Mouse (Mus musculus): ENCODE results near the gene Ppard.
"Not testable (repeated sequence)": the region's sequence is repeated elsewhere in the genome, so short reads cannot be mapped to it uniquely, and the experiment has no call there.

The Ppard gene

GRCm38 (mm10) chr17:28232475-28233060 lies at the start of gene Ppard:
Ppard (plus strand) TSS chr17:28232700.
- DNase-seq (ENCODE audit: low read depth, low spot score): peak; percentile 98

- no peak for DNase-seq (ENCODE audit: low read depth, low spot score)
These were observed 47.4 kb upstream of the Ppard start for GRCm38 (mm10) chr17:28184971-28185638.

GRCm38 (mm10) chr17:28188313-28188712 lies 44.2 kb upstream of the Ppard start:
- no peak for DNase-seq (ENCODE audit: low read depth, low spot score)

GRCm38 (mm10) chr17:28192754-28193153 lies 39.7 kb upstream of the Ppard start:
- no peak for DNase-seq (ENCODE audit: low read depth, low spot score)

- DNase-seq (ENCODE audit: low read depth, low spot score): no peak
These were observed 38.9 kb upstream of the Ppard start for GRCm38 (mm10) chr17:28193559-28193958.

GRCm38 (mm10) chr17:28195033-28195432 lies 37.5 kb upstream of the Ppard start:
- DNase-seq (ENCODE audit: low read depth, low spot score): no peak

- no peak for DNase-seq (ENCODE audit: low read depth, low spot score)
These were observed 34.9 kb upstream of the Ppard start for GRCm38 (mm10) chr17:28197646-28198045.

GRCm38 (mm10) chr17:28201982-28202381 lies 30.5 kb upstream of the Ppard start:
- no peak for DNase-seq (ENCODE audit: low read depth, low spot score)

GRCm38 (mm10) chr17:28204052-28204720 lies 28.3 kb upstream of the Ppard start:
- DNase-seq (ENCODE audit: low read depth, low spot score): peak; percentile 44

GRCm38 (mm10) chr17:28205443-28205842 lies 27.1 kb upstream of the Ppard start:
- no peak for DNase-seq (ENCODE audit: low read depth, low spot score)

- no peak for DNase-seq (ENCODE audit: low read depth, low spot score)
These were observed 25.4 kb upstream of the Ppard start for GRCm38 (mm10) chr17:28207092-28207491.

GRCm38 (mm10) chr17:28207591-28208313 lies 24.7 kb upstream of the Ppard start, which contains the start of gene Def6:
Def6 (plus strand) TSS chr17:28207778.
- DNase-seq (ENCODE audit: low read depth, low spot score): peak; percentile 87

- DNase-seq (ENCODE audit: low read depth, low spot score): no peak
These were observed 24.2 kb upstream of the Ppard start for GRCm38 (mm10) chr17:28208314-28208612.

- no peak for DNase-seq (ENCODE audit: low read depth, low spot score)
These were observed 22.9 kb upstream of the Ppard start for GRCm38 (mm10) chr17:28209457-28210110.

GRCm38 (mm10) chr17:28211921-28212341 lies 20.6 kb upstream of the Ppard start:
- DNase-seq (ENCODE audit: low read depth, low spot score): no peak

GRCm38 (mm10) chr17:28212391-28212790 lies 20.1 kb upstream of the Ppard start:
- DNase-seq (ENCODE audit: low read depth, low spot score): no peak

GRCm38 (mm10) chr17:28213236-28213635 lies 19.3 kb upstream of the Ppard start:
- no peak for DNase-seq (ENCODE audit: low read depth, low spot score)

- DNase-seq (ENCODE audit: low read depth, low spot score): no peak
These were observed 15.7 kb upstream of the Ppard start for GRCm38 (mm10) chr17:28216791-28217190.

GRCm38 (mm10) chr17:28217721-28218649 lies 14.5 kb upstream of the Ppard start:
- no peak for DNase-seq (ENCODE audit: low read depth, low spot score)

GRCm38 (mm10) chr17:28222463-28222862 lies 10.0 kb upstream of the Ppard start:
- not testable (repeated sequence) for DNase-seq (ENCODE audit: low read depth, low spot score)
